Mouse (Mus musculus) CH12.LX (cell line): ENCODE measurements around the gene Rcan1. TPM values are rescaled to one million over a fixed set of nuclear protein-coding genes. Genes with fewer than 3 reads are reported as not detected.

Experiments
- DNase-seq: peaks from one replicate; pipeline ENCODE4 v3.0.0-alpha.2; 2013; ENCODE audit errors: extremely low read depth
- H3K27ac ChIP-seq: 2 replicates; pipeline ENCODE4 v1.5.1; 2012; ENCODE audit warnings: low read depth, mild to moderate bottlenecking, control low read depth, moderate library complexity; ENCODE audit not compliant: insufficient read depth
- H3K27me3 ChIP-seq: replicated peaks from 2 replicates; pipeline ENCODE3; 2012; ENCODE audit warnings: inconsistent platforms
- H3K36me3 ChIP-seq, 2 experiments: replicated peaks in 1 of 2; 2 replicates each; pipeline versions ENCODE3 to v1.6.1; 2012; ENCODE audit warnings: inconsistent platforms in 1 of 2, low read length in 1 of 2, mild to moderate bottlenecking in 1 of 2, mixed read lengths in 1 of 2, moderate library complexity in 1 of 2; ENCODE audit not compliant: control insufficient read depth in 1 of 2, insufficient read depth in 1 of 2
- H3K4me1 ChIP-seq, 2 experiments: 2 replicates each; pipeline ENCODE4 v1.6.1; 2012; ENCODE audit warnings: inconsistent platforms in 1 of 2, moderate library complexity in 1 of 2; ENCODE audit not compliant: insufficient read depth in 2 of 2, control insufficient read depth in 1 of 2
- H3K4me2 ChIP-seq: 2 replicates; pipeline ENCODE4 v1.6.1; 2012; ENCODE audit warnings: low read depth, mild to moderate bottlenecking, control low read depth; ENCODE audit not compliant: poor library complexity, insufficient read depth, severe bottlenecking
- H3K4me3 ChIP-seq, 3 experiments: fragments of 150-350 bp in 1 of 3; sonication (generic) in 1 of 3; replicated peaks in 1 of 3; 2 replicates each; pipeline versions ENCODE3 to v1.5.1; 2011 to 2012; ENCODE audit warnings: low read depth in 2 of 3, low read length in 2 of 3, mild to moderate bottlenecking in 2 of 3, moderate library complexity in 2 of 3, control low read depth in 1 of 3, improper control_type of control experiment in 1 of 3, inconsistent platforms in 1 of 3, mixed read lengths in 1 of 3; ENCODE audit not compliant: poor library complexity in 1 of 3
- H3K79me2 ChIP-seq: replicated peaks from 2 replicates; pipeline ENCODE4 v1.6.1; 2012; ENCODE audit warnings: mild to moderate bottlenecking, moderate library complexity; ENCODE audit not compliant: control insufficient read depth, poor library complexity, insufficient read depth, severe bottlenecking; ENCODE audit errors: extremely low read depth
- H3K9ac ChIP-seq: 2 replicates; pipeline ENCODE4 v1.6.1; 2012; ENCODE audit warnings: low read depth, mild to moderate bottlenecking, control low read depth, moderate library complexity; ENCODE audit not compliant: insufficient read depth
- H3K9me3 ChIP-seq: replicated peaks from 2 replicates; pipeline ENCODE3; 2012; ENCODE audit warnings: low read length, inconsistent platforms, mixed read lengths
- CHD1 ChIP-seq: IDR thresholded peaks from 2 replicates; pipeline ENCODE4 v1.6.1; 2012; ENCODE audit warnings: low read depth, low read length, improper control_type of control experiment, inconsistent platforms
- CHD2 ChIP-seq: IDR thresholded peaks from 2 replicates; pipeline ENCODE4 v1.6.1; 2011; ENCODE audit warnings: low read length, improper control_type of control experiment
- E2F4 ChIP-seq: IDR thresholded peaks from 2 replicates; pipeline ENCODE4 v1.6.1; 2011; ENCODE audit warnings: low read depth, low read length, improper control_type of control experiment; ENCODE audit not compliant: insufficient replicate concordance
- EP300 ChIP-seq: IDR thresholded peaks from 2 replicates; pipeline ENCODE4 v1.6.1; 2011; ENCODE audit warnings: low read length, improper control_type of control experiment
- ETS1 ChIP-seq: conservative IDR thresholded peaks from 2 replicates; pipeline ENCODE4 v1.6.1; 2012; ENCODE audit warnings: low read depth, mild to moderate bottlenecking, inconsistent platforms, low read length, improper control_type of control experiment, moderate library complexity
- GABPA ChIP-seq: IDR thresholded peaks from 2 replicates; pipeline ENCODE4 v1.6.1; 2012; ENCODE audit warnings: low read depth, low read length, improper control_type of control experiment, inconsistent platforms; ENCODE audit not compliant: insufficient replicate concordance
- JUND ChIP-seq: conservative IDR thresholded peaks from 2 replicates; pipeline ENCODE4 v1.6.1; 2011; ENCODE audit warnings: low read depth, low read length, improper control_type of control experiment
- MEF2A ChIP-seq: IDR thresholded peaks from 2 replicates; pipeline ENCODE4 v1.6.1; 2014; ENCODE audit warnings: low read depth, mild to moderate bottlenecking, inconsistent platforms, low read length, improper control_type of control experiment, borderline replicate concordance
- MXI1 ChIP-seq: IDR thresholded peaks from 2 replicates; pipeline ENCODE4 v1.6.1; 2011; ENCODE audit warnings: mild to moderate bottlenecking, low read depth, low read length, improper control_type of control experiment
- PAX5 ChIP-seq: IDR thresholded peaks from 2 replicates; pipeline ENCODE4 v1.6.1; 2012; ENCODE audit warnings: low read length, inconsistent platforms, mixed read lengths
- POLR2AphosphoS2 ChIP-seq: IDR thresholded peaks from 2 replicates; pipeline ENCODE4 v1.6.1; 2011; ENCODE audit warnings: low read depth, low read length, improper control_type of control experiment
- RAD21 ChIP-seq: IDR thresholded peaks from 2 replicates; pipeline ENCODE4 v1.6.1; 2011; ENCODE audit warnings: low read depth, mild to moderate bottlenecking, low read length, improper control_type of control experiment, moderate library complexity
- RCOR1 ChIP-seq: conservative IDR thresholded peaks from 2 replicates; pipeline ENCODE4 v1.6.1; 2012; ENCODE audit warnings: low read depth, mild to moderate bottlenecking, inconsistent platforms, low read length, improper control_type of control experiment
- SMC3 ChIP-seq: IDR thresholded peaks from 2 replicates; pipeline ENCODE4 v1.6.1; 2011; ENCODE audit warnings: low read depth, low read length, improper control_type of control experiment
- TBP ChIP-seq: conservative IDR thresholded peaks from 2 replicates; pipeline ENCODE4 v1.6.1; 2011; ENCODE audit warnings: low read depth, low read length, improper control_type of control experiment
- USF2 ChIP-seq: conservative IDR thresholded peaks from 2 replicates; pipeline ENCODE4 v1.6.1; 2011; ENCODE audit warnings: low read depth, low read length, improper control_type of control experiment
- ZC3H11A ChIP-seq: IDR thresholded peaks from 2 replicates; pipeline ENCODE4 v1.6.1; 2012; ENCODE audit warnings: low read depth, mild to moderate bottlenecking, inconsistent platforms, low read length, improper control_type of control experiment
- ZKSCAN1 ChIP-seq: IDR thresholded peaks from 2 replicates; pipeline ENCODE4 v1.6.1; 2012; ENCODE audit warnings: low read depth, inconsistent platforms, low read length, improper control_type of control experiment, borderline replicate concordance
- ZMIZ1 ChIP-seq: IDR thresholded peaks from 2 replicates; pipeline ENCODE4 v1.6.1; 2012; ENCODE audit warnings: low read depth, mild to moderate bottlenecking, inconsistent platforms, low read length, improper control_type of control experiment
- dilution Hi-C: fragments of 300-500 bp; cut with MboI; formaldehyde crosslinking; loops from 2 replicates; pipeline ENCODE4 v1.14.3; 2020; ENCODE audit warnings: low sequenced_read_pairs; ENCODE audit not compliant: extremely low pct_unique_long_range_greater_than_20kb, extremely low pct_ligation_motif_present
- in situ Hi-C: fragments of 300-500 bp; cut with MboI; formaldehyde crosslinking; loops from 3 replicates; pipeline ENCODE4 v1.14.3; 2019; ENCODE audit warnings: low sequenced_read_pairs, low pct_ligation_motif_present, low pct_unique_long_range_greater_than_20kb, mixed read lengths
- polyA plus RNA-seq: library from polyadenylated mRNA; unstranded; fragments of >175 nt; gene quantifications from 2 replicates; pipeline ENCODE4 v1.2.1, GENCODE M21; 2012; ENCODE audit warnings: low read depth; ENCODE audit not compliant: insufficient read length
- total RNA-seq, 2 experiments: library from RNA; depleted of rRNA; stranded (reverse); fragments of 300-350 nt in 1 of 2; fragments of >200 nt in 1 of 2; gene quantifications; 2 replicates each; pipeline ENCODE4 v1.2.3; 2012 to 2014

Rcan1 gene
- total and polyA plus RNA-seq, 3 experiments = 10.0 to 15.3 (median 12.4) TPM

DNA sequence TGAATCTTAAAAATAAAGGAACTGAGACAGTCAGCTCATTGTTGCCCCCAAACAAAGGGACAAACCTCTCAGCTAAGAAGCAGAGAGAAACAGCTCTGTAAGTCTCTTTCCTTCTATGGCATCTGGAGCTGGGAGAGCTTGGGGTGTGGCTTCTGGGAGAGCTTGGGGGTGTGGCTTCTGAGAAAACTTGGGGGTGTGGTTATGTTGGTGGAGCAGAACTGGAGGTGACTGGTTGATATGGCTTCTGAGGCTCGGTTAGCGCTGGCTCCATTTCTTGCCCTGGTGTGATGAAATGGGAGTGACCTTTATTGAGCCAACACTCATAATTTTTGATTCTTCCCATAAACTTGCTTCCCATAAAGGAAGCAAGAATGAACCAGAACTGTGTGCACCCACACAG lies 101.4 kb downstream of the Rcan1 start:
- H3K79me2 ChIP-seq = no peaks in the 10 kb centered on the region
- no peak overlapping the region for H3K9ac ChIP-seq
- H3K27ac ChIP-seq = no peak overlapping the region
- dilution Hi-C loops (no loop called here), in situ Hi-C loops (no loop called here)
- no peak for DNase-seq
- peaks cover 5% of the 10 kb centered on the region for H3K27me3 ChIP-seq
- no peaks in the 10 kb centered on the region for H3K9me3 ChIP-seq
- TF ChIP-seq CHD1 (no peak), RAD21 (no peak)
- no peaks in the 10 kb centered on the region for H3K36me3 ChIP-seq
- no peaks in the 10 kb centered on the region for H3K4me1 ChIP-seq
- no peak overlapping the region for H3K4me3 ChIP-seq
- no peak overlapping the region for H3K4me2 ChIP-seq

DNA sequence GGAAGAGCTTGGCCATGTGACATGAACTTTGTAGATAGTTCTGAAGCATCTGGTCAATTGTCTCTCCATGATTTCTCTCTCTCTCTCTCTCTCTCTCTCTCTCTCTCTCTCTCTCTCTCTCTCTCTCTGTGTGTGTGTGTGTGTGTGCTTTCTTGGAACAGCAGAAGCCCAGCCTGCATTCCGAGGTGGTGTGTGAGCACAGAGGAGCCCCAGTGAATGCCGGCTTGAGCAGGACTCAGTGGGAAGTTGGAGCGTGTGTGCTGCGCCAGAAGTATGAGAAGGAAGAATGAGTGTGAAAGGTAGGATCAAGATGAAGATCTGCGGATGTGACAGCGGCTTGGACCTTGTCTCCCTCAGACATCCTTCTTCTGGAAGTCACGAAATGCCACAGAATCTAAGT lies 105.2 kb downstream of the Rcan1 start:
- Histone ChIP-seq H3K27ac (no peak overlapping the region), H3K27me3 (peaks cover 17% of the 10 kb centered on the region), H3K79me2 (no peaks in the 10 kb centered on the region), H3K4me1 (peaks cover 0 to 4% of the 10 kb centered on the region in 2 experiments; a peak in 2 of 4 replicates), H3K9me3 (no peaks in the 10 kb centered on the region), H3K4me2 (no peak overlapping the region), H3K9ac (no peak overlapping the region), H3K4me3 (no peak overlapping the region), H3K36me3 (no peaks in the 10 kb centered on the region)
- no peak for DNase-seq
- in situ Hi-C loops = no loop called here
- TF ChIP-seq MEF2A = no peak
- dilution Hi-C loops = no loop called here

DNA sequence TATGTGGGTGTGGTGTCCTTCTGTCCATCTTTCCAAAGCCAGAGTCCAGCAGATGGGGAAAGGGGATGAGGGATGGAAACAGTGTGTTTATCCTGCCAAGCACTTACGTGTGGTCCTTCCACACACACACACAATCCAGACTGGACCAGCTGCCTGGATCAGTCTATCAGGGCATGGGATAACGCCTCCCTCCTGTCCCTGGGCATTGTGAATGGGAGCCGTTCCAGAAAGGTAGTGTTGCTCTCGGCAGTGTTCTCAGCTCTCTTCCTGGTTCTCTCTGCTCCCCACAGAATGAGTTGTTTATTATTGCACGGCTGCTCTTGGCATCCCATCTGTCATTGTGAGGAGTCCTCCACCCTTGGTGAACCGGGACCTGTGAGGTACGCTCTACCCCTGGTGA lies 110.0 kb downstream of the Rcan1 start:
- dilution Hi-C loops (no loop called here), in situ Hi-C loops (no loop called here)
- Histone ChIP-seq H3K27ac (no peak overlapping the region), H3K4me1 (peaks cover 7 to 23% of the 10 kb centered on the region in 2 experiments), H3K4me2 (no peak overlapping the region), H3K27me3 (peaks cover 15% of the 10 kb centered on the region), H3K79me2 (no peaks in the 10 kb centered on the region), H3K9me3 (no peaks in the 10 kb centered on the region), H3K9ac (no peak overlapping the region), H3K4me3 (no peak overlapping the region), H3K36me3 (no peaks in the 10 kb centered on the region)
- TF ChIP-seq SMC3 (no peak), JUND (no peak), MXI1 (no peak), RCOR1 (no peak)
- no peak for DNase-seq

DNA sequence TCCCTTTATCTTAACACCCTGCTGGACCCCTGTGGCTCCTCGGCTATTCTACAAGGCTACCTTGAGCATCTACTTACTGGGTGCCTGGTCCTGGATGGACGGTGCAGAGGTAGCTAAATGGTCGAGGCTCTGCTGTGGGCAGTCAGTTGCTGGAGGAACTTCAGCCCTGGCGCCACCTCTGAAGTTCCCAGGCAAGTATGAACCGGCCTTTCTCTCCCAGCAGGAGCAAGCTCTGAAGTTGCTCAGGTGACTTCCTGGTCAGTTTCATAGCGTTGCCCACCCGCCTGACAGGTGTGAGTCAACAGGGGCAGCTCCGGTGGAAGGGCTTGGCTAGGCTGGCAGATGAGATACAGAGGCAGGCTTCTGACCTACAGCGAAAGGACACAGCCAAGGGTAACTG lies 111.4 kb downstream of the Rcan1 start, which contains the start of gene Kcne1:
Gene Kcne1, minus strand, starts transcription at position 240 of the 400 bp plus-strand sequence.
- Histone ChIP-seq H3K9ac (no peak within 1 kb of the TSS), H3K4me2 (no peak within 1 kb of the TSS), H3K4me1 (peaks cover 16 to 38% of the 10 kb centered on the region in 2 experiments), H3K27ac (no peak within 1 kb of the TSS), H3K36me3 (no peaks in the 10 kb centered on the region), H3K4me3 (no peak within 1 kb of the TSS), H3K27me3 (peaks cover 12% of the 10 kb centered on the region), H3K9me3 (no peaks in the 10 kb centered on the region), H3K79me2 (no peaks in the 10 kb centered on the region)
- no peak for TF ChIP-seq ZC3H11A
- no peak for TF ChIP-seq E2F4
- no peak for TF ChIP-seq TBP
- TF ChIP-seq ZMIZ1 = no peak
- TF ChIP-seq GABPA = no peak
- no peak for TF ChIP-seq EP300
- no peak for TF ChIP-seq PAX5
- TF ChIP-seq ZKSCAN1 = no peak
- TF ChIP-seq USF2 = no peak
- no peak for TF ChIP-seq POLR2AphosphoS2
- no peak for TF ChIP-seq RAD21
- TF ChIP-seq CHD2 = no peak
- TF ChIP-seq ETS1 = no peak
- DNase-seq = no peak
- dilution Hi-C loops = no loop called here
- in situ Hi-C loops = no loop called here
